Mouse (Mus musculus): ENCODE measurements at regions not wholly inside any gene's neighbourhood (a gene's known extent, or its start where the extent isn't known, plus 50 kb on each side); places are given as distances from the start of the nearest gene placed in this dataset.

DNA sequence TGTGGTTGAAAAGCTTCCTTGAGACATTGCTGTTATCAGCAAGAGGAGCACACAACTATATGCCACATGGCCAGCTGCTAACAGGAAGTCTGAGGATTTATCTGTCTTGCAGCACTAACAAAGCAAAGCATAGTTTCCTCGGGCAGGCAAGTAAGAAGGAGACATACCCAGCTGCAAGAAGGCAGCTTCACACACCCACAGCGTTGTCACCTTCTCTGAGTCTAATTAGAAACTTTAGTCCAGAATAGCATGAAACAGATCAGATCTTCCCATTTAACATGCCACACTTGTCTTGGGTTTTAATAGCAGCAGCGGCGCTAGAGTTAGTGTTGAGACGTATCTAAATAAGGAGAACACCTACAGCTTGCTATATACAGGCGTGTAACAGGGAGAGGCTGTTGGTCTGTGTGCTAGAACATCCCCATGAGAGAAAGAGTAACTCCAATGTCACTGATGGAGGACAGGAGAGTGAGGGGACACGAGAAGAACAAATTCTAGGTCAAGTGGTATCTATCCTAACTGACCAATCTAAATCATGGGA, 322.1 kb upstream of the Syt1 start:
- no peak overlapping the region for H3K4me3 ChIP-seq (ENCODE audit: low read depth, low read length)
- 87% methylated on average over 7 of the region's 7 CpGs for WGBS
- no peak overlapping the region for H3K9ac ChIP-seq
- no peaks in the 10 kb centered on the region for H3K9me3 ChIP-seq (ENCODE audit: low read length)
- H3K27ac ChIP-seq (ENCODE audit: low read depth, low read length) = no peak overlapping the region
- no peak for TF ChIP-seq CTCF (IDR thresholded peaks at IDR 0.05; ENCODE audit: low read depth)
- DNase-seq (no peak), ATAC-seq (no peak)
- H3K4me2 ChIP-seq (ENCODE audit: low read depth) = no peak overlapping the region
- H3K4me1 ChIP-seq (ENCODE audit: insufficient read depth) = no peaks in the 10 kb centered on the region
- no peaks in the 10 kb centered on the region for H3K36me3 ChIP-seq (ENCODE audit: insufficient read depth)
- no peaks in the 10 kb centered on the region for H3K27me3 ChIP-seq (ENCODE audit: insufficient read depth, low read length)

DNA sequence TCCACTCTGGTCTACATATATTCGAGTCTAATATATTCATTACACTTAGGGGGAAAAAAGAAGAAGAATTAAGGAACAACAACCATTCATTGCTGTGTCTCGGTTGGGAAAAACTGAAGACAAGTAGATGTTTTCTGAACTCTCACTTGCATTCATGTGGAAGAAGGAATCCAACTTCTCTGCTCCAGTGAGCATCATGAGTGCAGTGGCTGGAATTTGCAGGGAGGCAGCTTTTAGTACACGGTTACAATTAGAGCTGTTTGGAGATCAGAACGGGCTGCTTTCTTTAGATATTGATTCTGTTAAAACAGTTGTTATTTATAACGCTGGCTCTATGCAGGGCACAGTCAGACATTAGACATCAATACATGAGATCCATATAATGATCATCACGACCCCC, 298.5 kb upstream of the Syt1 start:
- WGBS = 64% methylated on average over 6 of the region's 6 CpGs
- no peak for TF ChIP-seq CTCF (IDR thresholded peaks at IDR 0.05; ENCODE audit: low read depth)
- H3K9me3 ChIP-seq (ENCODE audit: low read length) = no peaks in the 10 kb centered on the region

DNA sequence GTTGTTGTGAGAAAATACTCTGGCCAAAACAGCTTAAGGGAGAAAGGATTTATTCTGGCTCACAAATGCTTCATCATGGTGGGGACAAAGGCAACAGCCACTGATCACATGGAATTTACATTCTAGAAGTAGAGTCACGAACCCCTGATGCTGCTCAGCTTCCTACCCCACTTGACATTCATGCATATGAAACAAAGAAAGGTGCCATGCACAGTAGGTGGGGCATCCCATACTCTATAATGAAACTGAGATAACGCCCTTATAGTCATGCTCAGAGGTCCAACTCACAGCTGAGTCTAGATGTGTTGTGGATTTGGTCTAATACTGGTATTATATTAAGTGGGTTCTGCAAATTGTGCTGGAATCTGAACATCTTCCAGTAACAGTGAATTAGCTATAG, 289.4 kb upstream of the Syt1 start:
- ATAC-seq (no peak), DNase-seq (no peak)
- H3K27ac ChIP-seq (ENCODE audit: low read depth, low read length) = no peak overlapping the region
- H3K4me3 ChIP-seq (ENCODE audit: low read depth, low read length) = no peak overlapping the region
- whole genome bisulfite sequencing = 69% methylated on average over 2 of the region's 2 CpGs
- no peaks in the 10 kb centered on the region for H3K27me3 ChIP-seq (ENCODE audit: insufficient read depth, low read length)
- H3K9me3 ChIP-seq (ENCODE audit: low read length) = no peaks in the 10 kb centered on the region
- H3K4me2 ChIP-seq (ENCODE audit: low read depth) = no peak overlapping the region
- no peak for TF ChIP-seq CTCF (IDR thresholded peaks at IDR 0.05; ENCODE audit: low read depth)
- H3K9ac ChIP-seq = no peak overlapping the region
- no peaks in the 10 kb centered on the region for H3K4me1 ChIP-seq (ENCODE audit: insufficient read depth)
- H3K36me3 ChIP-seq (ENCODE audit: insufficient read depth) = no peaks in the 10 kb centered on the region

More for the DNA sequence above, 298.5 kb upstream of the Syt1 start:
- no peaks in the 10 kb centered on the region for H3K27me3 ChIP-seq (ENCODE audit: insufficient read depth, low read length)
- no peak overlapping the region for H3K9ac ChIP-seq
- no peak for DNase-seq
- H3K4me1 ChIP-seq (ENCODE audit: insufficient read depth) = no peaks in the 10 kb centered on the region
- H3K36me3 ChIP-seq (ENCODE audit: insufficient read depth) = no peaks in the 10 kb centered on the region
- no peak overlapping the region for H3K27ac ChIP-seq (ENCODE audit: low read depth, low read length)
- no peak for ATAC-seq
- H3K4me3 ChIP-seq (ENCODE audit: low read depth, low read length) = no peak overlapping the region
- no peak overlapping the region for H3K4me2 ChIP-seq (ENCODE audit: low read depth)

DNA sequence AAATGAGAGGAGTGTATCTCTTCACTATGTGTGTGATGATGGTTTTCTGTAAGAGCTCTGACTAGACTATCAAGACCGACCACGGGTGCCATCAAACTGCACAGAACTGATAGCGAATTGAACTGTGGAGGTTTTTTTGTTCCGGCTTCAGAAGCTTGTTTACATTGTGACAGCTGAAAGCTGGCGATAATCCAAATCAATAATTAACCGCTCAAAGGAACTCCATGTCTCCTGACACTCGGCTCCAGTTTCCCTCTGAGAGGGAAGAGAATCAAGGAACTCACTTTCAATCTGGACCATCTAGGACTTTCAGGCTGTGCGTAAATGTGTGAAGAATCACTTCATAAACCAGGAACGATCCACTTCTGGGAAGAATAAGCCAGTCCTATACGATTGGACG, 289.0 kb upstream of the Syt1 start:
- Histone ChIP-seq H3K36me3 (ENCODE audit: insufficient read depth) (no peaks in the 10 kb centered on the region), H3K4me2 (ENCODE audit: low read depth) (no peak overlapping the region), H3K4me3 (ENCODE audit: low read depth, low read length) (no peak overlapping the region), H3K4me1 (ENCODE audit: insufficient read depth) (no peaks in the 10 kb centered on the region), H3K9me3 (ENCODE audit: low read length) (no peaks in the 10 kb centered on the region), H3K27me3 (ENCODE audit: insufficient read depth, low read length) (no peaks in the 10 kb centered on the region), H3K27ac (ENCODE audit: low read depth, low read length) (no peak overlapping the region), H3K9ac (no peak overlapping the region)
- ATAC-seq (no peak), DNase-seq (peak; percentile 15)
- 35% methylated on average over 11 of the region's 11 CpGs for WGBS
- no peak for TF ChIP-seq CTCF (IDR thresholded peaks at IDR 0.05; ENCODE audit: low read depth)

DNA sequence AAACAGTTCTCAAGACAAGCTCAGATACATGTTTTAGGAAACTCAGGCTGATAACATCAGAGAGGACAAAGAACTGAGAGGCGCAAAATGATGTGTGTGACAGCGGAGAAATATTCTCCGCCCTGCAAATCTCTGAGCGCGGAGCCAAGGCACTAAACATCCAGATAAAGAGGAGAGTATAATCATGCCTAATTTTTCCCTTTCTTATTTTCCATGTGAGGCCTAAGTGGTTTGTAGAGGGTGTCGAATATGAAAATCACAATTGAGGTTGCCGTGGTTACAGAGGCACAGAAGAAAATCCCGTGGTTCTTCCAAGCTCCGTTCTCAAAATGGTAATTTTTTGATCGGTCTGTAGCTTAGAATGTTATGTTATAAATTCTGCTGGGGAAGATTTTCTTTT, 272.6 kb upstream of the Syt1 start:
- Histone ChIP-seq H3K4me2 (ENCODE audit: low read depth) (no peak overlapping the region), H3K4me1 (ENCODE audit: insufficient read depth) (no peaks in the 10 kb centered on the region), H3K9ac (no peak overlapping the region), H3K9me3 (ENCODE audit: low read length) (no peaks in the 10 kb centered on the region), H3K27ac (ENCODE audit: low read depth, low read length) (peak overlapping the region; percentile 80), H3K4me3 (ENCODE audit: low read depth, low read length) (no peak overlapping the region), H3K27me3 (ENCODE audit: insufficient read depth, low read length) (no peaks in the 10 kb centered on the region), H3K36me3 (ENCODE audit: insufficient read depth) (no peaks in the 10 kb centered on the region)
- DNase-seq = peak; percentile 68
- peak; percentile 94 for ATAC-seq
- TF ChIP-seq CTCF (IDR thresholded peaks at IDR 0.05; ENCODE audit: low read depth) = no peak
- WGBS = 62% methylated on average over 10 of the region's 10 CpGs

DNA sequence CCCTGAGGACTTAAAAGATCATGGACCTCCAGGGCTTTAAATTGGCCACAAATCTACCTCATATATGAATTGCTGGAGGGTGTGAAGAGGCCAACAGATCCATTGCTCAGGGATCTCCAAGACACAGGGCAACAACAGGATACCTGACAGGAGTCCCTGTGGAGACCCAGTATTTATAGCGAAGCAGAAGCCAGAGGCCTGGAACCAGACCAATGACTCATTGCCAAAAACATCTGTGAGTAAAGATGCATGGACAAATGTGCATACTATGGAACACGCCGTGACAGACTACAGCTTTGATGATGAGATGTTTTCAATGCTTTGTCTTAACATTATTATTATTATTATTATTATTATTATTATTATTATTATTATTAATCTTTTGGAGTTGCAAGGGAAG, 239.0 kb upstream of the Syt1 start:
- H3K4me2 ChIP-seq (ENCODE audit: low read depth) = no peak overlapping the region
- no peaks in the 10 kb centered on the region for H3K9me3 ChIP-seq (ENCODE audit: low read length)
- no peak for TF ChIP-seq CTCF (IDR thresholded peaks at IDR 0.05; ENCODE audit: low read depth)
- H3K4me3 ChIP-seq (ENCODE audit: low read depth, low read length) = no peak overlapping the region
- H3K36me3 ChIP-seq (ENCODE audit: insufficient read depth) = no peaks in the 10 kb centered on the region
- no peak overlapping the region for H3K27ac ChIP-seq (ENCODE audit: low read depth, low read length)
- ATAC-seq = no peak
- 94% methylated on average over 3 of the region's 3 CpGs for WGBS
- no peak overlapping the region for H3K9ac ChIP-seq
- no peaks in the 10 kb centered on the region for H3K4me1 ChIP-seq (ENCODE audit: insufficient read depth)
- no peaks in the 10 kb centered on the region for H3K27me3 ChIP-seq (ENCODE audit: insufficient read depth, low read length)
- no peak for DNase-seq

DNA sequence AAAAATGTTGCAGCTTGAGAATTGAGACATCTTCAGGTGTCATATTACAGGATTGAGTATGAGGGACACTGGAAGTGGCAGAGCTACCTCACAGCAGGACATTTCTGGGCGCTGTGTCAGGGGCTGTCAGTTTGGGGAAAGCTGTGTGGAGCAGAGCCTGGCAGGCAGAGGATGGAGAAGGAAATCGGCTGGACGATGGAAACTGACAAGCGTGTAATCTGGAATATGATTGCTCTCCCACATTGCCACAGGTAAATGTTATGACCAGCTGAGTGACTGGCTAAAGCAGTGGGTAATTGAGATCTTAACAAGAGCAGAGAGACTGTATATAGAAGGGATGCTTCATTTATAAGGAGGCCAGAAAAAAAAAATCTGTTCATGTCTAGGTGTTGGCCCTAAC, 235.5 kb upstream of the Syt1 start:
- Histone ChIP-seq H3K9me3 (ENCODE audit: low read length) (no peaks in the 10 kb centered on the region), H3K9ac (no peak overlapping the region), H3K27ac (ENCODE audit: low read depth, low read length) (no peak overlapping the region), H3K4me1 (ENCODE audit: insufficient read depth) (no peaks in the 10 kb centered on the region), H3K4me3 (ENCODE audit: low read depth, low read length) (no peak overlapping the region), H3K36me3 (ENCODE audit: insufficient read depth) (no peaks in the 10 kb centered on the region), H3K27me3 (ENCODE audit: insufficient read depth, low read length) (no peaks in the 10 kb centered on the region), H3K4me2 (ENCODE audit: low read depth) (no peak overlapping the region)
- ATAC-seq (no peak), DNase-seq (no peak)
- no peak for TF ChIP-seq CTCF (IDR thresholded peaks at IDR 0.05; ENCODE audit: low read depth)
- WGBS = 46% methylated on average over 4 of the region's 4 CpGs

DNA sequence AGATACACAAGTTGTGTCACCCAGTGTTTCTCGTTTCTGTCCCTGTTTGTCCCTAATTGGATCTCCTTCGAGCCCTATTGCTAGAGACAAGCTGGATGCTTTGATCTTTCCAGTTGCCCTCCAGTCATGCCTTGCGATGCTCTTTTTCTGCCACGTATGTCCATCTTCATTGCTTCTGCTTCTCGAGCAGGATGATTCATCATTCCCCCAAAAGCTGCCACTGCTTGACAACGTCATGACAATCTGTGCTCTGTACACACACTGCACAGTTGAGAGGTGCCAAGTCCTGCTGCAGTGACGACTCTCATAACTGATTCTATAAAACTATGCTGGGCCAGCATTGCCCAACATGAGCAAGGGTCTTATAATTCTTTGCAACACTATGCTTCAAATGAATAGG, 226.2 kb upstream of the Syt1 start:
- no peaks in the 10 kb centered on the region for H3K4me1 ChIP-seq (ENCODE audit: insufficient read depth)
- no peaks in the 10 kb centered on the region for H3K36me3 ChIP-seq (ENCODE audit: insufficient read depth)
- H3K4me3 ChIP-seq (ENCODE audit: low read depth, low read length) = no peak overlapping the region
- no peaks in the 10 kb centered on the region for H3K27me3 ChIP-seq (ENCODE audit: insufficient read depth, low read length)
- H3K4me2 ChIP-seq (ENCODE audit: low read depth) = no peak overlapping the region
- DNase-seq (no peak), ATAC-seq (no peak)
- H3K9me3 ChIP-seq (ENCODE audit: low read length) = no peaks in the 10 kb centered on the region
- no peak overlapping the region for H3K9ac ChIP-seq
- TF ChIP-seq CTCF (IDR thresholded peaks at IDR 0.05; ENCODE audit: low read depth) = no peak
- 51% methylated on average over 7 of the region's 7 CpGs for WGBS
- H3K27ac ChIP-seq (ENCODE audit: low read depth, low read length) = no peak overlapping the region

Measured in forebrain, postnatal 0 days (tissue).